Mouse (Mus musculus) thymus, postnatal 0 days (tissue): ENCODE data around the gene Pde6h. TPM values are rescaled to one million over a fixed set of nuclear protein-coding genes. Genes with fewer than 3 reads are reported as not detected.

Source experiments
- DNase-seq: peaks from one replicate; pipeline ENCODE4 v3.0.0-alpha.2; 2015; ENCODE audit warnings: low spot score
- polyA plus RNA-seq: library from polyadenylated mRNA; unstranded; fragments of >200 nt; fragmentation: Nextera tagmentation; extraction: Ambion mirVana; gene quantifications from 2 replicates; pipeline ENCODE4 v1.2.1, GENCODE M21; 2015

Pde6h gene
- polyA plus RNA-seq, 1 experiment from 2014 or later: 0.75 TPM

- DNase-seq: no peak
Measured at GRCm38 (mm10) chr6:136912751-136913265, 10.8 kb upstream of the Pde6h start.

GRCm38 (mm10) chr6:136913384-136914126, 10.1 kb upstream of the Pde6h start:
- DNase-seq: no peak

GRCm38 (mm10) chr6:136914234-136914633, 9.4 kb upstream of the Pde6h start:
- DNase-seq: no peak

- DNase-seq: no peak
Measured at GRCm38 (mm10) chr6:136915721-136916395, 7.8 kb upstream of the Pde6h start.

GRCm38 (mm10) chr6:136917885-136918284, 5.7 kb upstream of the Pde6h start:
- no peak for DNase-seq

GRCm38 (mm10) chr6:136920320-136921257, 3.0 kb upstream of the Pde6h start:
- peak; percentile 78 for DNase-seq

- DNase-seq: no peak
Measured at GRCm38 (mm10) chr6:136921601-136922000, 2.0 kb upstream of the Pde6h start.

GRCm38 (mm10) chr6:136922080-136922479, 1.6 kb upstream of the Pde6h start, which contains the start of gene Erp27:
TSS of gene Erp27 (minus strand) at chr6:136922180.
- DNase-seq: no peak

- DNase-seq: no peak
Measured at GRCm38 (mm10) chr6:136922871-136923270, 761 bp upstream of the Pde6h start.

GRCm38 (mm10) chr6:136925049-136925448, 1.4 kb downstream of the Pde6h start:
- DNase-seq: no peak

GRCm38 (mm10) chr6:136927626-136928025, 4.0 kb downstream of the Pde6h start:
- DNase-seq: no peak

- peak; percentile 92 for DNase-seq
Measured at GRCm38 (mm10) chr6:136930677-136931076, 7.0 kb downstream of the Pde6h start.

- DNase-seq: peak; percentile 29
Measured at GRCm38 (mm10) chr6:136931246-136931645, 7.6 kb downstream of the Pde6h start.

GRCm38 (mm10) chr6:136934068-136934467, 10.4 kb downstream of the Pde6h start:
- DNase-seq: no peak

GRCm38 (mm10) chr6:136935233-136935632, 11.6 kb downstream of the Pde6h start:
- peak; percentile 58 for DNase-seq

GRCm38 (mm10) chr6:136936361-136936760, 12.7 kb downstream of the Pde6h start:
- DNase-seq: no peak

- DNase-seq: no peak
Measured at GRCm38 (mm10) chr6:136937117-136937516, 13.5 kb downstream of the Pde6h start.

GRCm38 (mm10) chr6:136938331-136939126, 14.9 kb downstream of the Pde6h start:
- peak; percentile 38 for DNase-seq

- DNase-seq: peak; percentile 69
Measured at GRCm38 (mm10) chr6:136939326-136940187, 15.9 kb downstream of the Pde6h start.
